Mouse (Mus musculus): ENCODE results near the gene Tubb3. TPM values are rescaled to one million over a fixed set of nuclear protein-coding genes. Genes with fewer than 3 reads are reported as not detected.
"Not testable (repeated sequence)": the region's sequence is repeated elsewhere in the genome, so short reads cannot be mapped to it uniquely, and the experiment has no call there.

Tubb3 gene
- polyA plus RNA-seq, 1 experiment, result 140 TPM

DNA sequence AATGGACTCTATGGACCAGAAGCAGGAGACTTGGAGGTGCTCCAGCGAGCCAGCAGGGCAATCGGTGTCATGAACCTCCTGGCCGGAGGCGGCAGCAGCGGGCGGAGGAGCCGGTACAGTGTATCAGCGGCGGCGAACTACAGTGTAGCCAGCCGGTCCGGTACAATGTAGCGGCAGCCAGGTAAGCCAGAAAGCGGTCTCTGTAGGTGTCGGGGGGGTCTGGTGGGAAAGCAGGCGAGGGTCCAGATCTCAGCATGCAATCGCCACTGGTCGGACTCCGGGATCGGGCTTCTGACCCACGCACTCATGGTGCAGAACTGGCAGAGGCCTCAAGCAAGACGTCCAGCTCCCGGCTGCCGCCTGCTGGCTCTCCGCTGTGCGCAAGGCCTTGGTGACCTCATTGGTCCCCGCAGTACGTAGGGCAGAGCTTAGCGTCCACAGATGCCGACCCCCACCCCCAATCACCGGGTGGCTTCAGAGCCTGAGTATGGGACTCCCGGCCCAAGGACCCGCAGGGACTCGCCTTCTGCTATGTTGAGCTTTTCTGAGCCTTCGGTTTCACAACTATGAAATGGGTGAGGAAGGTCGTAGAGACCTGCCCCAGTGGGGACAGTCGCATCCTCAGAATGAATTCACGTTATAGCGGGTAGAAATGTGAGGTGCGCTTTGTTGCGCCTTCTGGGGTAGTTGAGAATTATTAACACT, 31.8 kb downstream of the Tubb3 start:
- H3ac ChIP-seq (ENCODE audit: control insufficient read depth, insufficient read length, low read depth), result peak overlapping the region; percentile 84
- TF ChIP-seq USF1 (IDR thresholded peaks at IDR 0.05; ENCODE audit: low read depth), result no peak
- peak; percentile 64 for TF ChIP-seq MAX (IDR thresholded peaks at IDR 0.05)
- TF ChIP-seq MYOG (IDR thresholded peaks at IDR 0.05; ENCODE audit: control insufficient read depth, extremely low read depth, insufficient read length), result no peak
- peak; percentile 94 for TF ChIP-seq CTCF (IDR thresholded peaks at IDR 0.05; ENCODE audit: control insufficient read depth, insufficient read depth, insufficient read length)
- no peaks in the 10 kb centered on the region for H3K27me3 ChIP-seq (ENCODE audit: control insufficient read depth, insufficient read depth, insufficient read length)
- no peaks in the 10 kb centered on the region for H3K79me3 ChIP-seq (ENCODE audit: low read depth)
- no peaks in the 10 kb centered on the region for H3K79me2 ChIP-seq (ENCODE audit: control insufficient read depth, insufficient read depth)
- peak overlapping the region; percentile 49 for H3K4me3 ChIP-seq (ENCODE audit: insufficient read depth, poor library complexity, severe bottlenecking)
- no peaks in the 10 kb centered on the region for H3K36me3 ChIP-seq (ENCODE audit: control insufficient read depth, insufficient read depth)

DNA sequence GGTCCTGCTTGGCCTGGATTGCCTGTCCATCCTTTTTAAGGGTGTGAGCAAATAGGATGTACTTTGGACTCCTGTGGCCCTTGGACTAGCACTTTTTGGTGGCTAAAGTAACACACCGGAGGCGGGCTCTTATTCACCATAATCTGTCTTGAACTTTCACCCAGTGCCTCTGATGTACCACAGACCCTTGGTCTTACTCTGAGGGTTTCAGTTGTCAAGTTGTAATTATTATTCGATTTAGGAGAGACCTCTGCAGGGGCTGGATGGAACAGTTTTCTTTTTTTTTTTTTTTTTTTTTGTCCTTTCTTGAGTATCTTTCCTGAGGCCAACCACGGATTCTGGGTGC, 32.3 kb downstream of the Tubb3 start:
- Histone ChIP-seq H3ac (ENCODE audit: control insufficient read depth, insufficient read length, low read depth) (peak overlapping the region; percentile 84), H3K79me3 (ENCODE audit: low read depth) (no peaks in the 10 kb centered on the region), H3K79me2 (ENCODE audit: control insufficient read depth, insufficient read depth) (no peaks in the 10 kb centered on the region), H3K27me3 (ENCODE audit: control insufficient read depth, insufficient read depth, insufficient read length) (no peaks in the 10 kb centered on the region), H3K4me3 (ENCODE audit: insufficient read depth, poor library complexity, severe bottlenecking) (peak overlapping the region; percentile 49), H3K36me3 (ENCODE audit: control insufficient read depth, insufficient read depth) (no peaks in the 10 kb centered on the region)
- TF ChIP-seq MYOD1 (IDR thresholded peaks at IDR 0.05; ENCODE audit: control insufficient read depth, insufficient read length, low read depth) (no peak), FOSL1 (IDR thresholded peaks at IDR 0.05; ENCODE audit: insufficient read depth, low read length, poor library complexity, severe bottlenecking) (no peak), MYOG (IDR thresholded peaks at IDR 0.05; ENCODE audit: control insufficient read depth, extremely low read depth, insufficient read length) (no peak), USF1 (IDR thresholded peaks at IDR 0.05; ENCODE audit: low read depth) (no peak), CTCF (IDR thresholded peaks at IDR 0.05; ENCODE audit: control insufficient read depth, insufficient read depth, insufficient read length) (no peak), MAX (IDR thresholded peaks at IDR 0.05) (no peak), CEBPB (IDR thresholded peaks at IDR 0.05; ENCODE audit: low read depth) (no peak)

DNA sequence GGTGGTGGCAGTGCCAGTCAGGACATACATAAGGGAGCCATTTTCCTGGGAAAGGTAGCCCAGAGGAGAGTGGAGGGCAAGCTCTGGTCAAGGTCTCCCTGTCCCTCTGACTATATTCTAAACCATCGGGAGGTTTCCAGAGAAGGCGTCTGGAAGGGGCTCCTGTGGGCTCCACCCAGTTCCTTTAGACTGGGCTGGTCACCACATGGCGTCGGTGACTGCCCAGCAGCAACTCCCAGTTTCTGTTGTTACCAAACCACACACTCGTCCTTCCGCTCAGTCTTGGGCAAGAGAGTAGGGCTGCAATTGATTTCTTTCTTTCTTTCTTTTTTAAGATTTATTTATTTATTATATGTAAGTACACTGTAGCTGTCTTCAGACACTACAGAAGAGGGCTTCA, 32.9 kb downstream of the Tubb3 start:
- Histone ChIP-seq H3K36me3 (ENCODE audit: control insufficient read depth, insufficient read depth) (no peaks in the 10 kb centered on the region), H3K27me3 (ENCODE audit: control insufficient read depth, insufficient read depth, insufficient read length) (no peaks in the 10 kb centered on the region), H3K79me2 (ENCODE audit: control insufficient read depth, insufficient read depth) (no peaks in the 10 kb centered on the region), H3ac (ENCODE audit: control insufficient read depth, insufficient read length, low read depth) (no peak overlapping the region), H3K79me3 (ENCODE audit: low read depth) (no peaks in the 10 kb centered on the region), H3K4me3 (ENCODE audit: insufficient read depth, poor library complexity, severe bottlenecking) (no peak overlapping the region)
- TF ChIP-seq MAX (IDR thresholded peaks at IDR 0.05) (no peak), CEBPB (IDR thresholded peaks at IDR 0.05; ENCODE audit: low read depth) (no peak), MYOG (IDR thresholded peaks at IDR 0.05; ENCODE audit: control insufficient read depth, extremely low read depth, insufficient read length) (no peak), MYOD1 (IDR thresholded peaks at IDR 0.05; ENCODE audit: control insufficient read depth, insufficient read length, low read depth) (no peak), FOSL1 (IDR thresholded peaks at IDR 0.05; ENCODE audit: insufficient read depth, low read length, poor library complexity, severe bottlenecking) (no peak), USF1 (IDR thresholded peaks at IDR 0.05; ENCODE audit: low read depth) (no peak), CTCF (IDR thresholded peaks at IDR 0.05; ENCODE audit: control insufficient read depth, insufficient read depth, insufficient read length) (no peak)

DNA sequence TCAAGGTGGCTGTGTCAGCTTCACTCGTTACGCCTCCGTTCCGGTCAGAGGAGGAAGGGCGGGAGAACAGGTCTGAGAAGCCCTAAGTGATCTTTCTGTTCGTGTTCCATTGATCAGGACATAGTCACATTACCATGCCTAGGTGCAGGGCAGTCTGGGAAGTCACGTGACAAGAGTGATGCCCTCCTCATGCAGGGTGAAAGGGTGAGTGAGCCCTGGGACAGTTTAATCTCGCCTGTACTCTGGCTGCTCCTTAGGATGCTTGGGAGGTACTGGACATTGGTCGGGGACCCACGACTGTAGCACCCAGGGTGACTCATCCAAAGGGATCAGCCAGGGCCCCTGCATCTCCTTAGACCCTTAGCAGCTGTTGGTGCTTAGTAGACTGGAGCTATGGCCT, 34.8 kb downstream of the Tubb3 start:
- TF ChIP-seq MAX (IDR thresholded peaks at IDR 0.05) (no peak), FOSL1 (IDR thresholded peaks at IDR 0.05; ENCODE audit: insufficient read depth, low read length, poor library complexity, severe bottlenecking) (no peak), USF1 (IDR thresholded peaks at IDR 0.05; ENCODE audit: low read depth) (no peak), MYOD1 (IDR thresholded peaks at IDR 0.05; ENCODE audit: control insufficient read depth, insufficient read length, low read depth) (no peak), CTCF (IDR thresholded peaks at IDR 0.05; ENCODE audit: control insufficient read depth, insufficient read depth, insufficient read length) (no peak), MYOG (IDR thresholded peaks at IDR 0.05; ENCODE audit: control insufficient read depth, extremely low read depth, insufficient read length) (no peak), CEBPB (IDR thresholded peaks at IDR 0.05; ENCODE audit: low read depth) (no peak)

DNA sequence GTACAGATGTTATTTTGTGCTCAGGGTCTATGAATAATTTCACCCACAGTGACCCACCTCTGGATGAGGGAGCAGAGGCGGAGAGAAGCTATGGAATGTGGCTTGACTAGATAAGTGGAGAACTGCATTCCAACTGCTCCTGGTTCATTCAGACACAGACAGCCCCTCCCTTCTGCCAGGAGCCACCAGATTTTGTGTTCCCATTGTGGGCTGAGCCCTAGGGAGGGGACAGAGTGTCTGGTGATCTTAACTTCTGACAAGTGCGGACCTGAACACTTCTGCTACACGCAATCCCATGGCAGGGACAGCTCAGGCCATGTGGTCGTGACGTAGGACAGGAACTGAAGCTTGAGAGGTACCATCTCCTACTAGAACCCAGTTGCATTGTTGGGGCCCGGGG, 35.6 kb downstream of the Tubb3 start:
- Histone ChIP-seq H3K79me2 (ENCODE audit: control insufficient read depth, insufficient read depth) (no peaks in the 10 kb centered on the region), H3K27me3 (ENCODE audit: control insufficient read depth, insufficient read depth, insufficient read length) (no peaks in the 10 kb centered on the region), H3K79me3 (ENCODE audit: low read depth) (no peaks in the 10 kb centered on the region), H3K36me3 (ENCODE audit: control insufficient read depth, insufficient read depth) (no peaks in the 10 kb centered on the region), H3ac (ENCODE audit: control insufficient read depth, insufficient read length, low read depth) (no peak overlapping the region), H3K4me3 (ENCODE audit: insufficient read depth, poor library complexity, severe bottlenecking) (no peak overlapping the region)
- TF ChIP-seq MYOG (IDR thresholded peaks at IDR 0.05; ENCODE audit: control insufficient read depth, extremely low read depth, insufficient read length) (no peak), MYOD1 (IDR thresholded peaks at IDR 0.05; ENCODE audit: control insufficient read depth, insufficient read length, low read depth) (no peak), CTCF (IDR thresholded peaks at IDR 0.05; ENCODE audit: control insufficient read depth, insufficient read depth, insufficient read length) (no peak), CEBPB (IDR thresholded peaks at IDR 0.05; ENCODE audit: low read depth) (no peak), FOSL1 (IDR thresholded peaks at IDR 0.05; ENCODE audit: insufficient read depth, low read length, poor library complexity, severe bottlenecking) (no peak), MAX (IDR thresholded peaks at IDR 0.05) (no peak), USF1 (IDR thresholded peaks at IDR 0.05; ENCODE audit: low read depth) (no peak)

More for the DNA sequence above, 34.8 kb downstream of the Tubb3 start:
- Histone ChIP-seq H3K79me2 (ENCODE audit: control insufficient read depth, insufficient read depth) (no peaks in the 10 kb centered on the region), H3K36me3 (ENCODE audit: control insufficient read depth, insufficient read depth) (no peaks in the 10 kb centered on the region), H3K4me3 (ENCODE audit: insufficient read depth, poor library complexity, severe bottlenecking) (no peak overlapping the region), H3K27me3 (ENCODE audit: control insufficient read depth, insufficient read depth, insufficient read length) (no peaks in the 10 kb centered on the region), H3ac (ENCODE audit: control insufficient read depth, insufficient read length, low read depth) (no peak overlapping the region), H3K79me3 (ENCODE audit: low read depth) (no peaks in the 10 kb centered on the region)

DNA sequence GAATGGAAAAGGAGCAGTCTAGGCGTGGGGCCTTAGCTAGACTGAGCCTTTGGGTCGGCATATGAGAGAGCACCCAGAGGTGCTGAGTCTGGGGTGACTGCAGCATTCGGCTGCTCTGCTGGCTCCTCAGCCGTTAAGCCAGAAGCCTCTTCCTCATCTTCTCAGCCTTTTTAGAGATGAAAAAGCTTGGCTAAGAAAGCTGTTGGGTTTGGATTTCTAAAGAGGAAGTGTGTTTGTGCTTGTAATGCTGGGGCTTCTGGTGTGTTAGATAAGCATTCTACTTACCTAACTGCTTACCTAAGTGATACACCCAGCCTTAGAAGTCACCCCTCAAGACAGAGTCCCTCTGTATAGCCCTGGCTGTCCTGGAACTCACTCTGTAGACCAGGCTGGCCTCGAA, 39.6 kb downstream of the Tubb3 start:
- Histone ChIP-seq H3K4me3 (ENCODE audit: insufficient read depth, poor library complexity, severe bottlenecking) (no peak overlapping the region), H3K27me3 (ENCODE audit: control insufficient read depth, insufficient read depth, insufficient read length) (no peaks in the 10 kb centered on the region), H3ac (ENCODE audit: control insufficient read depth, insufficient read length, low read depth) (no peak overlapping the region), H3K79me3 (ENCODE audit: low read depth) (no peaks in the 10 kb centered on the region), H3K79me2 (ENCODE audit: control insufficient read depth, insufficient read depth) (no peaks in the 10 kb centered on the region), H3K36me3 (ENCODE audit: control insufficient read depth, insufficient read depth) (peaks cover 11% of the 10 kb centered on the region)
- TF ChIP-seq FOSL1 (IDR thresholded peaks at IDR 0.05; ENCODE audit: insufficient read depth, low read length, poor library complexity, severe bottlenecking), result no peak

DNA sequence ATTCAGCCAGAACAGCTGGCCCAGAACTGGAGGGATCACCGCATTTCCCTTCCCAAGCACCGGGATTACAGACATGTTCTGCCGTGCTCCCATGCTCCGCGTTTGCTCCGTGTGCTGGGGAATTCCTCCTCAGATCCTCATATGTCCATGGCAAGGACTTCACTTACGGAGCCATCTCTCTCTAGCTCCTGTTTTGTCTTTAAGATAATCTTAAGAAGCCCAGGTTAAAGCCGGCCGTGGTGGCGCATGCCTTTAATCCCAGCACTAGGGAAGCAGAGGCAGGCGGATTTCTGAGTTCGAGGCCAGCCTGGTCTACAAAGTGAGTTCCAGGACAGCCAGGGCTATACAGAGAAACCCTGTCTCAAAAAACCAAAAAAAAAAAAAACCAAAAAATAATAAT, 40.5 kb downstream of the Tubb3 start:
- H3K79me3 ChIP-seq (ENCODE audit: low read depth); H3K4me3 ChIP-seq (ENCODE audit: insufficient read depth, poor library complexity, severe bottlenecking); H3K27me3 ChIP-seq (ENCODE audit: control insufficient read depth, insufficient read depth, insufficient read length); H3K79me2 ChIP-seq (ENCODE audit: control insufficient read depth, insufficient read depth); H3ac ChIP-seq (ENCODE audit: control insufficient read depth, insufficient read length, low read depth): not testable (repeated sequence)
- H3K36me3 ChIP-seq (ENCODE audit: control insufficient read depth, insufficient read depth), result peaks cover 11% of the 10 kb centered on the region

All from C2C12 (cell line).